Mouse (Mus musculus) megakaryocyte, embryonic 14.5 days (primary cell): ENCODE data around the gene Dnah2. TPM values are rescaled to one million over a fixed set of nuclear protein-coding genes. Genes with fewer than 3 reads are reported as not detected.

Experiments used
- H3K27me3 ChIP-seq: replicated peaks from 2 replicates; pipeline ENCODE3; 2012; ENCODE audit warnings: inconsistent platforms
- H3K36me3 ChIP-seq: replicated peaks from 2 replicates; pipeline ENCODE3; 2012; ENCODE audit warnings: low read length, inconsistent platforms, mixed read lengths
- H3K4me1 ChIP-seq: 2 replicates; pipeline ENCODE4 v1.6.1; 2012; ENCODE audit warnings: inconsistent platforms
- H3K4me3 ChIP-seq: replicated peaks from 2 replicates; pipeline ENCODE3; 2012; ENCODE audit warnings: moderate library complexity, mild to moderate bottlenecking, inconsistent platforms
- H3K9me3 ChIP-seq: 2 replicates; pipeline ENCODE4 v1.6.1; 2012; ENCODE audit warnings: inconsistent platforms
- FLI1 ChIP-seq: IDR thresholded peaks from 2 replicates; pipeline ENCODE4 v1.6.1; 2012; ENCODE audit warnings: low read length, inconsistent platforms, mixed read lengths
- GATA1 ChIP-seq: IDR thresholded peaks from 3 replicates; pipeline ENCODE4 v1.6.1; 2012; ENCODE audit warnings: mixed read lengths, low read length, inconsistent platforms, borderline replicate concordance
- polyA plus RNA-seq: library from polyadenylated mRNA; stranded (reverse); fragments of >175 nt; gene quantifications from 2 replicates; pipeline ENCODE4 v1.2.3, GENCODE M21; 2012; ENCODE audit warnings: low replicate concordance; ENCODE audit not compliant: insufficient read depth

Dnah2 gene
- polyA plus RNA-seq, 1 experiment: 0.95 TPM

DNA sequence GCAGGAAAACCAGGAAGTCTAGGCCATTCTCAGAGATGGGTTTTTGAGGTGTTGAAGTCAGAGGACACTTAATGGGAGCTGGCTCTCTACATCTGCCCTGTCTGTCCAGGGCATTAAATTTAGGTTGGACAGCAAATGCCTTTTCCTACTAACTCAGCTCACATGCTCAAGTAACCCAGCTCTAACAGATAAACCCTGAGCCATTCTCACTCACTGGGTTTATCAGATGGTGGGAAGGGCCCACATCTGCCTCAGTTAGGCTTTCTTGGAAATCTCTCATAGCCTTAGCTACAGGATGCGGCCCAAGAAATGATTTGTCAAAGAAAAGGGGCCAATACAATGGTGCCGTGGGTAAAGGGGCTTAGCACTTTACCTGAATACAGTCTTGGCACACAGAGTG, 122.7 kb downstream of the Dnah2 start:
- peaks cover 22% of the 10 kb centered on the region for H3K27me3 ChIP-seq
- H3K4me3 ChIP-seq: no peak overlapping the region
- no peaks in the 10 kb centered on the region for H3K36me3 ChIP-seq
- TF ChIP-seq GATA1: no peak
- TF ChIP-seq FLI1: no peak
- H3K9me3 ChIP-seq: no peaks in the 10 kb centered on the region
- H3K4me1 ChIP-seq: peaks cover 40% of the 10 kb centered on the region

- Histone ChIP-seq H3K4me3 (peak overlapping the region; percentile 67), H3K4me1 (peaks cover 56% of the 10 kb centered on the region), H3K27me3 (peaks cover 27% of the 10 kb centered on the region), H3K9me3 (no peaks in the 10 kb centered on the region), H3K36me3 (no peaks in the 10 kb centered on the region)
- TF ChIP-seq GATA1 (no peak), FLI1 (no peak)
These were observed 125.0 kb downstream of the Dnah2 start for GRCm38 (mm10) chr11:69423885-69424284.

DNA sequence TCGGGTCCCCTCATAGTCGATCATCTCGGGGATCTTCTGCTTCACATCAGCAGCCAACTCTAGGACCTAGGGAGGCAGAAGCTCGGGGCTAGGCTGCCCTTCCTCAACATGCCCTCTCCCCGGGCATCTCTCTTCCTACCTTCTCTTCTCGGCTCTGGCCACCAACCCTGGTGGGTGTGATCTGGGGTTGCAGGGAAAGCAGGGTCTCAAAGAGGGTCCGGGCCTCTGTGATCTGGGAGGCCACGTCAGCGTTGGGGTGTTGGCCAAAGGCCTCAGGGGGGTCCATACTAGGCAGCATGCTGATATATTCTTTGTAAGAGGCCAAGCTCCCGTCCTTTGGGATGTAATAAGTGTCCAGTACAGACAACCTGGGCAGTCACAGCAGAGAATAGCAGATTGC, 126.1 kb downstream of the Dnah2 start:
- no peaks in the 10 kb centered on the region for H3K36me3 ChIP-seq
- no peaks in the 10 kb centered on the region for H3K9me3 ChIP-seq
- peaks cover 61% of the 10 kb centered on the region for H3K4me1 ChIP-seq
- H3K27me3 ChIP-seq: peaks cover 27% of the 10 kb centered on the region
- TF ChIP-seq FLI1: no peak
- no peak for TF ChIP-seq GATA1
- no peak overlapping the region for H3K4me3 ChIP-seq

DNA sequence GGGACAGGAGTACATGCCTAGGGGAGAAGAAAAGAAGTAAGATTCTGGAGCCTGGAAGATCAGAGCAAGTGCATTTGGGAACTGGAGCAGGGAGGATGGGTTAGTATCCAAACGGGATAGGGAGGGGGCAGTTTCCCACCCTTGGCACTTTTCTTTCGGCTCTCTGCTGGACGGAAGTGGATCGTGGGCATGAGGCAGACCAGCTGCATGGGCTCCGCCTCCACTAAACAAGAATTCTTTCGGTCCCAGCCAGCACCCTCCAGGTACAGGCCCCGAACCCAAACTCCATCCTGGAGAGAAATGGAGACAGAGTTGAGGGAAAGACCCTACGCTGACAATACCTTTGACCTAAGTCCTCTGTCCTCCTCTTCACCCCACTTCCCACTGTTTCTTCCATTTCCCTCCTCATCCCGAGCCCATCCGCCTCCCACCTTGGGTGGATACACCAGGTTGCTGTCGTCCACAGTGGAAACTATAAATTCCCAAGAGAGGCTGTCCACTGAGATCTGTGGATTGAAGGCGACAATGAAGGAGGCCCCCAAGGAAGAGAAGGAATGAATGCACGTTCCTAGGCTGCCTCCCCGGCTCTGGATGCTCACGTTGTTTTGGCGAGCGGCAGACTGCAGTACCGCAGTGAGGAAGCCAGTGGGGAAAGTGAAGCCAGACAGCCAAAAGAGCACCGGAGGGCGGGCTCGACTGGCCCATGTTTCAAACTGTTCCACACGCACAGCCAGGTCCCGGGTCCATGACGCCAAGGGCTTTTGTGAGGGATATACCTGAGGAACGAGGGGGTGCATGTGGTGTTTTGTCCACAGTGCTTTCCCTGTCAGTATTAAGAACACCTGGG, 127.6 kb downstream of the Dnah2 start:
- Histone ChIP-seq H3K4me1 (peaks cover 71% of the 10 kb centered on the region), H3K4me3 (no peak overlapping the region), H3K36me3 (no peaks in the 10 kb centered on the region), H3K9me3 (no peaks in the 10 kb centered on the region), H3K27me3 (peaks cover 27% of the 10 kb centered on the region)
- no peak for TF ChIP-seq FLI1
- TF ChIP-seq GATA1: no peak

GRCm38 (mm10) chr11:69420554-69421000, 128.3 kb downstream of the Dnah2 start:
- no peak for TF ChIP-seq FLI1
- no peak for TF ChIP-seq GATA1
- peak overlapping the region; percentile 95 for H3K4me3 ChIP-seq
- H3K9me3 ChIP-seq: no peaks in the 10 kb centered on the region
- no peaks in the 10 kb centered on the region for H3K36me3 ChIP-seq
- peaks cover 27% of the 10 kb centered on the region for H3K27me3 ChIP-seq
- peaks cover 70% of the 10 kb centered on the region for H3K4me1 ChIP-seq

DNA sequence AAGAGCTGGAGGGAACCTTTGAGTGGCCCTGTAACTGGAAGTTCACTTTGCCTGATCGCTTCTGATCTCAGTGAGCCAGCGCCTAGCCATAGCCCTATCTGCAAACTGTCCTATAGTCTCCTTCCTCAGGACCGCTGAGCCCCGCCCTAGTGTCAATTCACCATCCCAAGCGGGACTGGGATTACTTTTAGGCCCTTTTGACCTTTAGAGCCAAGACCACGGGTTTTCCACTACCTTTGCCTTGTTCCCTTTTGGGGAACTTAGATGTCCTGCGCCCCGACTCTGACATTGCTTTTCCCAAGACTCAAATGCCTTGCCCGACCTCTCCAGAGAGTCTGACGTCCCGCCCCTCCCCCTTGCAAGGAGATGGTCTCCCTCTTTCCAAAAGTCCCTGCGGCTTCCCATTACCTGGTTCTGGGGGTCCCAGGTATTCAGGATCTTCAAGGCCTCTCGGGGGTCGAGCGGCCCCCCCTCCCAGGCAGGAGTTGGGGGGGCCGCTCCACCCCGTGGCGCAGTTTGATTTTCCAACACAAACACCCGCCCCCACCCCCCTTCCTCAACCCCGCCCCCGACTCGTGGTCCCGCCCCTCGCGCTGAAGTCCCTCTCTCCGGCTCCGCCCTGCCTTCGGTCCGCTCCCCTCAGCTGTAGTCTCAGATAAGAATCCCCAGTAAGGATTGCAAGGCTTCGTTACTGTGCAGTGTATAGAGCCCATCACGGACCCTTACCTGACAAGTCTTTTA, 128.9 kb downstream of the Dnah2 start:
- Histone ChIP-seq H3K4me1 (peaks cover 76% of the 10 kb centered on the region), H3K9me3 (no peaks in the 10 kb centered on the region), H3K27me3 (peaks cover 27% of the 10 kb centered on the region), H3K4me3 (peak overlapping the region; percentile 95), H3K36me3 (no peaks in the 10 kb centered on the region)
- TF ChIP-seq GATA1 (no peak), FLI1 (no peak)

DNA sequence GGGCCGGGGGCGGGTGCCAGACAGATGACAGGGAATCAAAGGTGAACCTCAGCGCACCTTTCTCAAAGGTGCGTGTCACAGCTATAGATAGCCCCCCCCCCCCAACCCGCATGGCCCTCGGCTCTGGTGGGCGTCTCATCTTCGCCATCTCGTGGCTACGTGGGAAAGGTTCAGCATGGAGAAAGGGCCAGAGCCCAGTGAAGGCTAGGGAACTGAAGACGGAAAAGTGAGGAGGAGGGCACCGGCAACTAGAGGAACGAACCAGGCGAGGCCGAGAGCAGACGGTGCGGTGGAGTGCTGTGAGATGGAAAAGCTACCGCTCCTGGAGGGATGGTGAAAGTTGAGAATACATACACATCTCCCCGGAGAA, 129.5 kb downstream of the Dnah2 start:
- TF ChIP-seq FLI1: no peak
- Histone ChIP-seq H3K36me3 (peaks cover under 1% of the 10 kb centered on the region), H3K4me1 (peaks cover 81% of the 10 kb centered on the region), H3K27me3 (peaks cover 27% of the 10 kb centered on the region), H3K4me3 (peak overlapping the region; percentile 95), H3K9me3 (no peaks in the 10 kb centered on the region)

DNA sequence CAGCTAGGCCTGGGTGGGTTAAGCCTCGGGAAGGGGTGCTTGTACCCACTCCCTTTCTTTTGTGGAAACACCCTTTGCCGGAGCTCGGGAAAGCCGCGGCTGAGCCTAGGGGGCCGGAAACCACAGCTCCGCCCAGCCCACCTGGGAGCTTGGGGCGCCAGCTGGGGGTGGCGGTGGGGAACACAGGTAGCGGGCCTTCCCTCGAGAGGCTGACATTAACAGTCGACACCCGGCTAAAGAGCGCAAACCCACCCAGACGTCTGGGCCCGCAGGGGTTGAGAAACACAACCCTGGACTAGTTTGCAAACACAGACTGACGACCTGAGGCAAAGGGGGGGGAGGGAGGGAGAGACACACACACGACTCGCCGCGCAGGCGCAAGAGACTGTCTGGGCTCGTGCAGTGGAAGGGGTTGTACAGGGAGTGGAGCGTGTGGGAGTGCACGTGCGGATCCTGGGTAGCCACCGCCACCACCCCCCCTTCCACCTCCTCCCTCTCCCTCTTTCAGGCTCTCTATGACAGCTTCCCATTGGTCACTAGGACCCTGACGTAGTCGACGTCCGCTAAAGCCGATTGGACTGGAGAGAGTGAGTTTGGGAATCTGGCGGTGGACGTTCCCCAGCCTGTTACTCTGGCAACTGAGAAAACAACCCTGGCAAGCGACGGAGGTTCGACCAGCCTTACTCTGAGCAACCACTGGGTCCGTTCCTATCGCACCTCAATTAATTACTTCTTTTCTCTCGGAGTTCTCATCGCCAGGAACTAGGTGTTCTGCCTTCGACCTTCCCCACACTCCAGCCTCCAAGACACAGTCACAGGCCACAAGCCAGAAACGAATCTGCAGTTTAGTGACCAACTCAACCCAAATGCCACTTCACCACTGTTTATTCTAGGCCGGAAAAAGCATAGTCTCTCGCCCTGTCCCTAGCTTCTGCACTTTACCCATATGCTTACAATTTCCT, 130.1 kb downstream of the Dnah2 start:
- Histone ChIP-seq H3K27me3 (peaks cover 27% of the 10 kb centered on the region), H3K4me1 (peaks cover 81% of the 10 kb centered on the region), H3K9me3 (no peaks in the 10 kb centered on the region), H3K4me3 (peak overlapping the region; percentile 95), H3K36me3 (peaks cover 7% of the 10 kb centered on the region)
- TF ChIP-seq FLI1: no peak
- TF ChIP-seq GATA1: no peak
